Mouse (Mus musculus): Measurements from ENCODE around the gene Mrps24.

Gene Mrps24

GRCm38 (mm10) chr11:5705972-5706371 lies 9.5 kb downstream of the Mrps24 start:
- DNase-seq (ENCODE audit: low spot score) = no peak

- no peak for DNase-seq (ENCODE audit: low spot score)
Measured at GRCm38 (mm10) chr11:5703341-5703740, 12.1 kb downstream of the Mrps24 start.

GRCm38 (mm10) chr11:5702957-5703332 lies 12.5 kb downstream of the Mrps24 start:
- no peak for DNase-seq (ENCODE audit: low spot score)

GRCm38 (mm10) chr11:5702271-5702956 lies 13.1 kb downstream of the Mrps24 start:
- no peak for DNase-seq (ENCODE audit: low spot score)

- DNase-seq (ENCODE audit: low spot score) = no peak
Measured at GRCm38 (mm10) chr11:5701821-5702220, 13.7 kb downstream of the Mrps24 start.

- no peak for DNase-seq (ENCODE audit: low spot score)
Measured at GRCm38 (mm10) chr11:5701300-5701699, 14.2 kb downstream of the Mrps24 start.

- no peak for DNase-seq (ENCODE audit: low spot score)
Measured at GRCm38 (mm10) chr11:5700808-5701207, 14.7 kb downstream of the Mrps24 start.

- peak; percentile 64 for DNase-seq (ENCODE audit: low spot score)
Measured at GRCm38 (mm10) chr11:5691775-5692174, 23.7 kb downstream of the Mrps24 start.

GRCm38 (mm10) chr11:5684283-5684682 lies 31.2 kb downstream of the Mrps24 start:
- no peak for DNase-seq (ENCODE audit: low spot score)

GRCm38 (mm10) chr11:5682541-5682940 lies 32.9 kb downstream of the Mrps24 start:
- DNase-seq (ENCODE audit: low spot score) = no peak
